Mouse (Mus musculus): ENCODE measurements around the gene Il10.

Il10 gene

DNA sequence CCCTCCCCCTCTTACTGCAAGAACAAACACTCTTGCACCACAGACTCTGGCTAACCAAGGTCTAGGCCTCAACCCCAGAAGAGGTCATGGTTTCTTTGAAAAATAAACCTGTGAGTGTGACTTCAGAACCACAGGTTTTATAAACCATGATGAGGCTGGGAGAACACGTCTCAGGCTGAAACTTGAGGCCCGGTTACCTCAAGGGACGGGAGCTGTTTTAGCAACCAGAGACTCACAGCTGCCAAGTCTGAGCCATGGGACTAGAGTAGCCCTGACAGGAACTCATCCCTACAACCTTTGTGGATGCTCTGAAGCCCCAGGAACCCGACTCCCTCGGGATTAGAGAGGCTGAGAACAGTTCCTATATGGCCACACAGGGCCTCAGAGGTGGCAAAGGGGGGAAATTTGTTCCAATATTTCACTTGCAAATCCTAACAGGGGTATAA, 29.7 kb downstream of the Il10 start:
- DNase-seq, result no peak

DNA sequence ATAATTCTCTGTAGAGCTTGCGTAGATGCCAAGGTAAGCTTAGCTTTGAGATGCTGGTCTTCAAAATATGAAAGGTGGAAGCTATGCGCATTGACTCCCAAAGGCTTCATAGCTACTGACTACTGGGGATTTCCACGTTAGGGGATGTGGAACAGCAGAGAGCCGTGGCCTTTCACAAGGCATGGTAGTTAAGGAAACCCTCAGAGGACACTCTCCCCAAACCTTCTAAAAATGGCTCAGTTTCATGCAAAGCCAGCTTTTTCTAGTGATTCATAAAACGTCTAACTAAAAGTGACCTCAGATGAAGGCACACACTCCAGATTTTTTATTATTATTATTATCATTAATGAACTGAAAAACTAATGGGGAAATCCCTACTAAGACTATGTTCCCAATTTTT, 30.4 kb downstream of the Il10 start:
- no peak for DNase-seq

DNA sequence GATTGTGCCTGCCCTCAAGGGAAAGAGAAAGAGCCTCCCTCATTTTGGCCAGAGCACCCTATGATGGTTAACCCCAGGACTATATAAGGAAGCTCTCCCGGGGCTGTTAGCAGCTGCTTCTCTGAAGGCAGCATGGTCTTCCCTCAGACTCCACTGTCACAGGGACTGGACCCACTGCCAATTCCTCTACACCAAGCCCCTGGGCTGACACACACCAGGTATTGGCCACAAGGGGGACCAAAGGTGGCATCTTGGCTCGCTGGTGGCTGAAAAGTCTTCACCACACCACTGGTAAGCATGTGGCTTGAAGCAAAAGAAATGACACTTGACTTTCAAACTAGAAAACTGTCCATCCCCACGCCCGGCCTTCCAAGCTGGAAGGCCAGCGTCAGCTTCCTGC, 31.0 kb downstream of the Il10 start:
- DNase-seq, result no peak

DNA sequence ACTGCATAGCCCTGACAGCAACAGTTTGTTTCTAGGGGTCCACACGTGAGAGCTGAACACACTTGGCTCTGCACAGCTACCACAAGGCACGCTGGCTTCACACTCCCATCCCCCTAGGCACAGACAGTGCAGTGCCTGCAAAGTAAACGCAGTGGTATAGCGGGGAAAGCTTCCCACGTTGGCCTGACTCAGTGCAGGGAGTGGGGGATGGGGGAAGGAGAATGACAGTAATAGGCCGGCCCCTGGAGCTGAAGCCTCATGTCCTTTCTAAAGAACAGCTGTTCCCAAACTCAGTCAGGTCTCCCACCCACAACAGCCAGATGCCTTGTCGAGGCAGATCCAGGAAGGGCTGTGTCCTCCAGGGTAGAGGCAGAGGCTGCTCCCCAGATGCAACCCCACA, 31.4 kb downstream of the Il10 start:
- DNase-seq, result no peak

DNA sequence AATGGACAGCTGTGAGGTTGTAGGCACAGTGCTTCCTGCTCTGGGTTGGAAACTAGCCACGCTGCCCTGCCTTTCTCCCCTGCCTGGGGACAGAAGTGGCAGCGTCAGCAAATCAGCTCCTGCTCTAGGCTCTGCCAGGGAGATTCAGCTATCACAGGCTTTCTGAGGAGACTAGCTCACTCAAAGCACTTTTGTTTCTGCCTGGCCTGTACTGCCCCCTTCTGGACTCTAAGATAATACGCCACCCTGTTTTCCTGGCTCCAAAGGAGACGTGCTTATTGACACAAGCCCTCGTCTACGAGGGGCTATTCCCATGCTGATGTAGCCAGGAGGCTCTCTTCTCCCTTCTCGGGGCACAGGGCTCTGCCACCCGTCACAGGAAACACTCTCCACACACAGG, 33.6 kb downstream of the Il10 start:
- peak; percentile 63 for DNase-seq

GRCm38 (mm10) chr1:131053656-131054055, 34.0 kb downstream of the Il10 start:
- DNase-seq, result no peak

GRCm38 (mm10) chr1:131054251-131054650, 34.6 kb downstream of the Il10 start:
- no peak for DNase-seq

GRCm38 (mm10) chr1:131058431-131058830, 38.8 kb downstream of the Il10 start:
- no peak for DNase-seq

DNA sequence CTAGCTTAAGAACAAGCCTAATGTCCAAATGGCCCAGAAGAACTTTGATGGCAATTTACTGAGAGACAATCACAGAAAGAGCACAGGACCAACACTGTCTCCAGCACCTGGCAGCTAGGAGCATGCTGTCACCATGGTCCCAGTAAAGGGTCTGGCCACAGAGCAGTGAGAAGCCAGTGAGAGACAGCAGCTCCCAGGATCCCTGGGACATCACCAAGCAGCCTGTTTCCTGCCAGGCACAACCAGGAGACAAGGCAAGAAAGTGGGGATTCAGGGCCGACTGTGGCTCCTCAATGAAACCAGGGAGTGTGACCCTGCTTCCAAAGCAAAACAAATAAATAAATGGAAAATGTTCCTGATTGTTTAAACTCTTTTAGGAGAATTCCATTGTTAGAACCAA, 39.8 kb downstream of the Il10 start:
- DNase-seq, result no peak

DNA sequence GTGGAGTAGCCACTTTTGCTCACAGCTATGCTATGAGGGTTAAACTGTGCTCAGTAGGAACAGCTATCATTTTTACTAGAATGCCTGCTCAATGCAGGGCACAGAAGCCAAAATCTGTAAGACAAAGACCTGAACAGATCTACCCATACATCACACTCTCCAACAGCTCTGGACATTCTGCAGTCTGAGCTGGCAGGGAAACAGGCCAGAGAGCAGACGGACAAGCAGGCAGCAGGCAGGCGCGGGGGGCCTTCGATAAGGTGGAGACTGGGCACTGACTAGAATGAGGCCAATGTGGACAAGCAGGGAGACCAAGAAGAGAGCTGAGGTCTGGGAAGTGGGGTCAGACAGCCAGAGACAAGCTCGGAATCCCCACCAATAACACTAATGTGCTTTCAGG, 40.2 kb downstream of the Il10 start:
- DNase-seq, result no peak

- peak; percentile 62 for DNase-seq
These were observed 40.9 kb downstream of the Il10 start for GRCm38 (mm10) chr1:131060290-131061253.

GRCm38 (mm10) chr1:131061740-131062254, 42.2 kb downstream of the Il10 start:
- DNase-seq, result no peak

DNA sequence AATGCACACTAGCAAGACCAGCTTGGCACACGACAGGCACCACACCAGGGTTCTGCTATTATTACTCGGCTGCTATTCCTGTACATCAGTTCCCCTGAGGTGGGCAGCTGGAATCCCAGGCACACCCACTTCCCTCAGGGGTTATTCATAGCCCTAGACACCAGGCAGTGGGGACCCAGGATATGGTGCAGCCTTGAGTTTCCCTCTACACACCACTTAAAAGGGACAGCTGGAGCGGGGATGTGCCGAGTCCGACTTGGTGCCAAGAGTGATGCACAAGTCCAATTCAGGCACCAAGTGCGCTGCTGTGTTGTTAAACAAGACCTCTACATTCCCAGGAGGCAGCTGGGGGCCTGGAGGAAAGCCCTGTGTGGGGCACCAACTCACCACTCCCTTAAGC, 43.2 kb downstream of the Il10 start:
- DNase-seq, result no peak

- no peak for DNase-seq
These were observed 44.6 kb downstream of the Il10 start for GRCm38 (mm10) chr1:131064202-131064601.

GRCm38 (mm10) chr1:131068011-131068727, 48.5 kb downstream of the Il10 start:
- no peak for DNase-seq

DNA sequence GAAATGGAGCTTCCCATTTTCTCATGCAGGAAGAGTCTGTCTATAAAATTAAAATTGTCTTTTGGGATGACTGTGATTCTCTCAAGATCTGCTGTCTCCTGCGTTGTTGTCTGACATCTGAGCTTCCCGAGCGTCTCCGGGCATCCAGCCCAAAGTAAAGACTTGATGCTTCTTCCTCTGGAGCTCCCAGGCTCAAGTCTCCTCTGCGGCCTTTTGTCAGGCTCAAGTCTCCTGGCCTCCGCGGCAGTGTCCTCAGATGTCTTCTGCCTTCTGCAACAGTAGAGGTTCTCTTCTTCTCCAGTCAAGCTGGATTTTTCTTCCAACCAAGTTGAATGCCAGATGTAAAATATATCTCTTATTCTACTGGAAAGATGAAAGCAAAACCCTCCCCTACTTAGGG, 49.4 kb downstream of the Il10 start:
- no peak for DNase-seq

GRCm38 (mm10) chr1:131072376-131072990, 52.8 kb downstream of the Il10 start:
- DNase-seq, result no peak

- no peak for DNase-seq
These were observed 54.9 kb downstream of the Il10 start for GRCm38 (mm10) chr1:131074524-131074938.
